Mouse (Mus musculus) adrenal gland, adult 18-20 months (tissue): Measurements from ENCODE around the gene Tmprss3. TPM values are rescaled to one million over a fixed set of nuclear protein-coding genes. Genes with fewer than 3 reads are reported as not detected.

Experiments used
- DNase-seq, 2 experiments: peaks; one replicate each; pipeline ENCODE4 v3.0.0; 2021 to 2022; ENCODE audit warnings: low spot score in 2 of 2
- total RNA-seq, 2 experiments: library from RNA; stranded (reverse); gene quantifications; 1 replicate in 1 of 2; 2 replicates in 1 of 2; pipeline ENCODE4 v1.2.3; 2021

Tmprss3 gene
- total RNA-seq, 2 experiments from 2014 or later: not detected

GRCm38 (mm10) chr17:31142116-31142515 lies 56.7 kb downstream of the Tmprss3 start:
- DNase-seq: peak in 1 of 2 experiments; percentile 12

DNA sequence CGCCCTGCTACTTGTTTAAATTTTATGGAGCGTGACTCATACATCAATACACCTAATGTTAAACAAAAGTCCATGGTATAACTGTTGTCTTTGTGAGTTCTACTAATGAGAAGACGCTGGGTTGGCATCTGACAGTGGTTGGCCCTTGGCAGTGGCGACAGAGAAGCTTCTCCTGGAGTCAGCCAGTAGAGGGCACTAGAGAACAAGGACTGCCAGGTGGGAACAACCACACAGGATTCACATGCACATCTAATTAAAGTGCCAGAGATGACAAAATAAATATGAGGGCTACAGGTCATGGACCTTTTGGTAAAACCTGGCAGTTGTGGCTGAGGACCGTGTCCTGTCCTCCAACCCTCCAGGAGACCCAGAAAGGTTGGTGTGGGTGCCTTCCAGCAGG lies 60.4 kb downstream of the Tmprss3 start:
- peak; percentile 44 to 49 for DNase-seq

DNA sequence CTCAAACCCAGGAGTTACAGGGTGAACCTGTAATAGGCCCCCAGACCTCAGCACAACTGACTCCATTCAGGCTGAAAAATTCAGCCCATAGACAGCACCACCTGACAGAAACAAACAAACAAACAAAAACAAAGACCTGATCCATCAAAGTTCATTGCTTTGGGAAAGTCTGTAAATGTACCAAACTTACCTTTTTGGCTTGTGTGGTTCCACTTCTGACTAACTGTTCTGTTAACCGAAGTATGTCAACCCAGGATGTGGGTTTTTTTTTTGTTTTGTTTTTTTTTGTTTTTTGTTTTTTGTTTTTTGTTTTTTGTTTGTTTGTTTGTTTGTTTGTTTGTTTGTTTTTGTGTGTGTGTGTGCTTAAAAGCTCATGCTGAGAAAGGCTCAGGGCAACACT lies 62.0 kb downstream of the Tmprss3 start:
- no peak for DNase-seq

DNA sequence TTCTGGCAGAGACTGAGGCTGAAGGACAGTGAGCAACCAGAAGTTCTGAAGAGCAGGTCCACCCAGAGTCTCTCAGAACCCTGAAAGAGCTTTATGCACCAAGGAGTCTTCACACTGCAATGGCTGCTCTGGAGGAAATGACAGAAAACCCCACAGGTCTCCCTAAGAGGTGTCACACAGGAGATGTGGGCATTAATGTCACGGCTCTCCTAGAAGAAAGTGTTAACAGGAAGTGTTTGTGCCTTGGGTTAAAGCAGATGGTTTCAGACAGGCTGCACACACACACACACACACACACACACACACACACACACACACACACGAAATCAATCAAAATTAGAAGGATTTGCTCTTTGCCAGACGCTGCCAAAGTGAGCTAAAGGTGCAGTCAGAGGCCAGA lies 62.5 kb downstream of the Tmprss3 start:
- DNase-seq: no peak

- DNase-seq: no peak
Observed at GRCm38 (mm10) chr17:31134913-31135312, 63.9 kb downstream of the Tmprss3 start.

GRCm38 (mm10) chr17:31133776-31134175 lies 65.0 kb downstream of the Tmprss3 start:
- no peak for DNase-seq

- no peak for DNase-seq
Observed at GRCm38 (mm10) chr17:31131269-31131821, 67.4 kb downstream of the Tmprss3 start.

GRCm38 (mm10) chr17:31129452-31129851 lies 69.3 kb downstream of the Tmprss3 start, which contains the start of gene Tff3:
Tff3 (minus strand) TSS chr17:31129646.
- DNase-seq: no peak

Other genes with a start within 250 kb of the Tmprss3 start
- 1 to 10 TPM in 1 of 2 experiments, not detected in 1; 2.0 TPM for gene Umodl1, start 244.3 kb downstream of the Tmprss3 start, total RNA-seq
- 10 to 100 TPM in 1 of 2 experiments, 1 to 10 TPM in 1; 10.0 to 16.6 TPM for gene Abcg1, start 141.3 kb downstream of the Tmprss3 start, total RNA-seq
- gene Tff3, start 69.3 kb downstream of the Tmprss3 start, total RNA-seq: not detected
- not detected for gene Tff2, start 54.7 kb downstream of the Tmprss3 start, total RNA-seq
- gene Tff1, start 33.7 kb downstream of the Tmprss3 start, total RNA-seq: not detected
- under 1 TPM in 1 of 2 experiments, not detected in 1; 0.32 TPM for gene Ubash3a, start 8.9 kb upstream of the Tmprss3 start, total RNA-seq
- 1 to 10 TPM; 5.7 to 7.2 TPM for gene Rsph1, start 78.4 kb upstream of the Tmprss3 start, total RNA-seq
- gene Slc37a1, start 87.8 kb upstream of the Tmprss3 start, total RNA-seq: 10 to 100 TPM in 1 of 2 experiments, 1 to 10 TPM in 1; 8.9 to 10.4 TPM
- gene Pde9a, start 187.2 kb upstream of the Tmprss3 start, total RNA-seq: 1 to 10 TPM; 1.9 to 2.6 TPM